Mouse (Mus musculus) lung, adult 2 months (tissue): ENCODE measurements at regions not wholly inside any gene's neighbourhood (a gene's known extent, or its start where the extent isn't known, plus 50 kb on each side); places are given as distances from the start of the nearest gene placed in this dataset.

Experiments
- CTCF ChIP-seq: fragments of 200-500 bp; IDR thresholded peaks from 2 replicates; pipeline ENCODE4 v1.5.1; 2011; ENCODE audit warnings: mild to moderate bottlenecking, low read length, control low read depth; ENCODE audit not compliant: insufficient read depth
- POLR2A ChIP-seq: fragments of 200-500 bp; IDR thresholded peaks from 2 replicates; pipeline ENCODE4 v1.6.1; 2011; ENCODE audit warnings: low read depth, mild to moderate bottlenecking, control low read depth, low read length, borderline replicate concordance; ENCODE audit errors: extremely low read depth

DNA sequence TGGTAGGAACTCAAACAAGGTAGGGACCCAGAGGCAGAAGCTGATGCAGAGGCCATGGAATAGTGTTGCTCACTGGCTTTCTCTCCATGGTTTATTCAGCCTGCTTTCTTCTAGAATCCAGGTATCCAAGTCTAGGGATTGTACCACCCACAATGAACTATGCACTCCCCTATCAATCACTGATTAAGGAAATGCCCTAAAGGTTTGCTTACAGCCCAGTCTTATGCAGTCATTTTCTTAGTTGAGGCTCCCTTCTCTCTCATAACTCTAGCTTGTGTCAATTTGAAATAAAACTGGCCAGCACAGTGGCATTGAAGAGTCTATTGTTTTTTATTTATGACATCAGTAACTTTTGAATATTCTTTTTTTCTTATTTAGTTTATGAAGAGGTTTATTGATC lies 747.6 kb downstream of the Ppargc1a start:
- TF ChIP-seq CTCF (no peak), POLR2A (no peak)
